Mouse (Mus musculus) MEL (cell line): ENCODE results near the gene Spag7. TPM values are rescaled to one million over a fixed set of nuclear protein-coding genes. Genes with fewer than 3 reads are reported as not detected.

Experiments
- DNase-seq: peaks from one replicate; pipeline ENCODE4 v3.0.0; 2011; ENCODE audit warnings: low read depth, low spot score
- H3K27ac ChIP-seq: 2 replicates; pipeline ENCODE4 v1.5.1; 2012; ENCODE audit warnings: low read depth, mild to moderate bottlenecking, control low read depth, low read length, moderate library complexity; ENCODE audit not compliant: control insufficient read depth
- H3K27me3 ChIP-seq, 2 experiments: fragments of 150-350 bp in 1 of 2; sonication (generic) in 1 of 2; 2 replicates each; pipeline ENCODE4 v1.6.1; 2012; ENCODE audit warnings: low read length in 2 of 2, mild to moderate bottlenecking in 2 of 2, improper control_type of control experiment in 1 of 2, moderate library complexity in 1 of 2; ENCODE audit not compliant: insufficient read depth in 2 of 2, control insufficient read depth in 1 of 2
- H3K36me3 ChIP-seq, 2 experiments: 2 replicates each; pipeline ENCODE4 v1.6.1; 2012 to 2014; ENCODE audit warnings: low read length in 2 of 2, improper control_type of control experiment in 1 of 2, inconsistent platforms in 1 of 2, mild to moderate bottlenecking in 1 of 2; ENCODE audit not compliant: insufficient read depth in 2 of 2, control insufficient read depth in 1 of 2
- H3K4me1 ChIP-seq, 2 experiments: fragments of 150-350 bp in 1 of 2; sonication (generic) in 1 of 2; 2 replicates each; pipeline ENCODE4 v1.6.1; 2012; ENCODE audit warnings: low read length in 2 of 2, improper control_type of control experiment in 1 of 2, mild to moderate bottlenecking in 1 of 2; ENCODE audit not compliant: insufficient read depth in 2 of 2, control insufficient read depth in 1 of 2
- H3K4me3 ChIP-seq, 2 experiments: fragments of 150-350 bp in 1 of 2; sonication (generic) in 1 of 2; 2 replicates each; pipeline ENCODE4 v1.5.1; 2012; ENCODE audit warnings: low read depth in 2 of 2, low read length in 2 of 2, mild to moderate bottlenecking in 2 of 2, moderate library complexity in 2 of 2, control low read depth in 1 of 2, improper control_type of control experiment in 1 of 2; ENCODE audit not compliant: control insufficient read depth in 1 of 2, insufficient read depth in 1 of 2
- H3K79me2 ChIP-seq: 2 replicates; pipeline ENCODE4 v1.6.1; 2012; ENCODE audit warnings: mild to moderate bottlenecking, low read length, moderate library complexity; ENCODE audit not compliant: control insufficient read depth, poor library complexity, insufficient read depth
- H3K9ac ChIP-seq: 2 replicates; pipeline ENCODE4 v1.6.1; 2012; ENCODE audit warnings: low read depth, mild to moderate bottlenecking, control low read depth, low read length, moderate library complexity; ENCODE audit not compliant: control insufficient read depth, poor library complexity, severe bottlenecking
- H3K9me3 ChIP-seq: fragments of 150-350 bp; sonication (generic); replicated peaks from 2 replicates; pipeline ENCODE4 v1.6.1; 2012; ENCODE audit warnings: mild to moderate bottlenecking, low read length, improper control_type of control experiment, moderate library complexity; ENCODE audit not compliant: insufficient read depth
- BHLHE40 ChIP-seq: IDR thresholded peaks from 2 replicates; pipeline ENCODE4 v1.6.1; 2012; ENCODE audit warnings: low read depth, mild to moderate bottlenecking, inconsistent platforms, low read length, improper control_type of control experiment, borderline replicate concordance
- CTCF ChIP-seq, 3 experiments: IDR thresholded peaks in 2 of 3; conservative IDR thresholded peaks in 1 of 3; 2 replicates each; pipeline ENCODE4 v1.5.1; 2011 to 2012; ENCODE audit warnings: low read length in 3 of 3, low read depth in 2 of 3, mild to moderate bottlenecking in 2 of 3, improper control_type of control experiment in 1 of 3, inconsistent platforms in 1 of 3, mixed read lengths in 1 of 3, moderate library complexity in 1 of 3; ENCODE audit not compliant: control insufficient read depth in 1 of 3, insufficient read depth in 1 of 3, poor library complexity in 1 of 3, severe bottlenecking in 1 of 3
- E2F4 ChIP-seq: IDR thresholded peaks from 2 replicates; pipeline ENCODE4 v1.6.1; 2011; ENCODE audit warnings: low read depth, low read length, improper control_type of control experiment, borderline replicate concordance
- ETS1 ChIP-seq: IDR thresholded peaks from 2 replicates; pipeline ENCODE4 v1.6.1; 2012; ENCODE audit warnings: low read depth, mild to moderate bottlenecking, inconsistent platforms, low read length, improper control_type of control experiment, moderate library complexity
- GABPA ChIP-seq: IDR thresholded peaks from 2 replicates; pipeline ENCODE4 v1.6.1; 2012; ENCODE audit warnings: low read depth, mild to moderate bottlenecking, inconsistent platforms, low read length, improper control_type of control experiment, moderate library complexity
- GATA1 ChIP-seq: IDR thresholded peaks from 2 replicates; pipeline ENCODE4 v1.6.1; 2011; ENCODE audit warnings: low read depth, low read length, improper control_type of control experiment
- HCFC1 ChIP-seq: IDR thresholded peaks from 2 replicates; pipeline ENCODE4 v1.6.1; 2012; ENCODE audit warnings: low read depth, mild to moderate bottlenecking, inconsistent platforms, low read length, improper control_type of control experiment, moderate library complexity
- JUND ChIP-seq: IDR thresholded peaks from 2 replicates; pipeline ENCODE4 v1.6.1; 2011; ENCODE audit warnings: low read depth, mild to moderate bottlenecking, improper control_type of control experiment, low read length
- KAT2A ChIP-seq: conservative IDR thresholded peaks from 2 replicates; pipeline ENCODE4 v1.6.1; 2012; ENCODE audit warnings: low read depth, low read length, improper control_type of control experiment, inconsistent platforms
- MAX ChIP-seq: IDR thresholded peaks from 2 replicates; pipeline ENCODE4 v1.6.1; 2011; ENCODE audit warnings: low read length, improper control_type of control experiment
- MAZ ChIP-seq: IDR thresholded peaks from 2 replicates; pipeline ENCODE4 v1.6.1; 2012; ENCODE audit warnings: low read depth, mild to moderate bottlenecking, inconsistent platforms, low read length, improper control_type of control experiment
- MEF2A ChIP-seq: IDR thresholded peaks from 2 replicates; pipeline ENCODE4 v1.6.1; 2014; ENCODE audit warnings: low read depth, mild to moderate bottlenecking, inconsistent platforms, low read length, improper control_type of control experiment; ENCODE audit not compliant: poor library complexity, insufficient replicate concordance, severe bottlenecking; ENCODE audit errors: extremely low read depth
- MXI1 ChIP-seq: IDR thresholded peaks from 2 replicates; pipeline ENCODE4 v1.6.1; 2011; ENCODE audit warnings: mild to moderate bottlenecking, low read depth, low read length, improper control_type of control experiment
- MYB ChIP-seq: IDR thresholded peaks from 2 replicates; pipeline ENCODE4 v1.6.1; 2011; ENCODE audit warnings: mild to moderate bottlenecking, low read depth, low read length, improper control_type of control experiment
- MYC ChIP-seq: IDR thresholded peaks from 2 replicates; pipeline ENCODE4 v1.6.1; 2011; ENCODE audit warnings: low read depth, mild to moderate bottlenecking, low read length, improper control_type of control experiment, moderate library complexity
- NELFE ChIP-seq: IDR thresholded peaks from 2 replicates; pipeline ENCODE4 v1.6.1; 2011; ENCODE audit warnings: low read depth, low read length, improper control_type of control experiment
- POLR2A ChIP-seq, 2 experiments: IDR thresholded peaks; 2 replicates each; pipeline ENCODE4 v1.6.1; 2011 to 2012; ENCODE audit warnings: low read length in 2 of 2, mild to moderate bottlenecking in 2 of 2, control low read depth in 1 of 2, improper control_type of control experiment in 1 of 2, low read depth in 1 of 2, moderate library complexity in 1 of 2; ENCODE audit not compliant: control insufficient read depth in 1 of 2, insufficient read depth in 1 of 2, poor library complexity in 1 of 2
- POLR2AphosphoS2 ChIP-seq: IDR thresholded peaks from 2 replicates; pipeline ENCODE4 v1.6.1; 2011; ENCODE audit warnings: low read length, improper control_type of control experiment
- RAD21 ChIP-seq: IDR thresholded peaks from 2 replicates; pipeline ENCODE4 v1.6.1; 2011; ENCODE audit warnings: mild to moderate bottlenecking, low read depth, low read length, improper control_type of control experiment
- SMC3 ChIP-seq: IDR thresholded peaks from 2 replicates; pipeline ENCODE4 v1.6.1; 2011; ENCODE audit warnings: low read depth, low read length, improper control_type of control experiment
- TAL1 ChIP-seq: IDR thresholded peaks from 2 replicates; pipeline ENCODE4 v1.6.1; 2012; ENCODE audit warnings: mild to moderate bottlenecking, inconsistent platforms, low read length, moderate library complexity, mixed read lengths
- TBP ChIP-seq: IDR thresholded peaks from 2 replicates; pipeline ENCODE4 v1.8.0; 2011; ENCODE audit warnings: low read depth, low read length, improper control_type of control experiment
- TCF12 ChIP-seq: IDR thresholded peaks from 2 replicates; pipeline ENCODE4 v1.6.1; 2014; ENCODE audit warnings: low read depth, mild to moderate bottlenecking, inconsistent platforms, low read length, improper control_type of control experiment, moderate library complexity
- UBTF ChIP-seq: IDR thresholded peaks from 2 replicates; pipeline ENCODE4 v1.6.1; 2012; ENCODE audit warnings: low read depth, mild to moderate bottlenecking, inconsistent platforms, low read length, improper control_type of control experiment, moderate library complexity, borderline replicate concordance; ENCODE audit not compliant: insufficient read depth
- USF1 ChIP-seq: IDR thresholded peaks from 2 replicates; pipeline ENCODE4 v1.6.1; 2014; ENCODE audit warnings: low read depth, mild to moderate bottlenecking, inconsistent platforms, low read length, improper control_type of control experiment, moderate library complexity
- ZC3H11A ChIP-seq: IDR thresholded peaks from 2 replicates; pipeline ENCODE4 v1.6.1; 2012; ENCODE audit warnings: low read depth, mild to moderate bottlenecking, inconsistent platforms, low read length, improper control_type of control experiment
- ZMIZ1 ChIP-seq: IDR thresholded peaks from 2 replicates; pipeline ENCODE4 v1.6.1; 2012; ENCODE audit warnings: low read depth, mild to moderate bottlenecking, inconsistent platforms, low read length, improper control_type of control experiment, moderate library complexity
- polyA plus RNA-seq, 2 experiments: library from polyadenylated mRNA; stranded (reverse) in 1 of 2; unstranded in 1 of 2; fragments of >175 nt in 1 of 2; fragments of >200 nt in 1 of 2; gene quantifications; 2 replicates each; pipeline versions ENCODE4 v1.2.1 to v1.2.4; 2012; ENCODE audit warnings: low replicate concordance in 2 of 2, low read depth in 1 of 2; ENCODE audit not compliant: insufficient read length in 2 of 2, insufficient read depth in 1 of 2, missing spikeins in 1 of 2
- total RNA-seq: library from RNA; depleted of rRNA; stranded (reverse); fragments of 300-350 nt; gene quantifications from 2 replicates; pipeline ENCODE4 v1.2.3, GENCODE M21; 2012

Spag7 gene
- total and polyA plus RNA-seq, 3 experiments, result 76.4 to 99.6 TPM; not detected in 1

- Histone ChIP-seq H3K4me1 (peaks cover 2 to 24% of the 10 kb centered on the region in 2 experiments; a peak in 3 of 4 replicates), H3K27me3 (no peaks in the 10 kb centered on the region), H3K36me3 (peaks cover 0 to 11% of the 10 kb centered on the region in 2 experiments; a peak in 2 of 4 replicates), H3K4me3 (peak overlapping the region; percentile 75 to 87), H3K9me3 (no peaks in the 10 kb centered on the region), H3K27ac (peak overlapping the region; percentile 97), H3K9ac (peak overlapping the region; percentile 90), H3K79me2 (peaks cover 18% of the 10 kb centered on the region)
- TF ChIP-seq HCFC1 (peak; percentile 52), KAT2A (no peak), POLR2A (IDR thresholded peaks at IDR 0.05; ENCODE audit: control insufficient read depth in 1 of 2, insufficient read depth in 1 of 2, low read depth in 1 of 2, low read length in 2 of 2, poor library complexity in 1 of 2) (no peak; a peak in 1 of 4 replicates), TBP (peak; percentile 49), TCF12 (peak; percentile 46; the same call in 1 of the 2 replicates), MYC (peak; percentile 48; the same call in 1 of the 2 replicates), USF1 (no peak), MEF2A (no peak), NELFE (peak; percentile 50; the same call in 1 of the 2 replicates), UBTF (no peak), ZMIZ1 (no peak), POLR2AphosphoS2 (no peak), JUND (no peak), MYB (no peak), MAX (0 out of 2 replicates have a peak, but pooled peaks have one; percentile 56), ETS1 (0 out of 2 replicates have a peak, but pooled peaks have one; percentile 24), GATA1 (no peak), MAZ (peak; percentile 86), ZC3H11A (peak; percentile 20; the same call in 1 of the 2 replicates), BHLHE40 (no peak), RAD21 (peak; percentile 39), CTCF (IDR thresholded peaks at IDR 0.05 in 2 of 3, conservative IDR thresholded peaks at IDR 0.05 in 1 of 3; ENCODE audit: control insufficient read depth in 1 of 3, insufficient read depth in 1 of 3, low read depth in 2 of 3, low read length in 3 of 3, poor library complexity in 1 of 3, severe bottlenecking in 1 of 3) (peak; percentile 47 to 83 (median 78); a peak in 5 of 6 replicates), GABPA (no peak), TAL1 (no peak), SMC3 (peak; percentile 65), E2F4 (no peak), MXI1 (peak; percentile 35; the same call in 1 of the 2 replicates)
- peak; percentile 94 for DNase-seq
Observed at GRCm38 (mm10) chr11:70669582-70670345, 548 bp upstream of the Spag7 start.
